Mouse (Mus musculus) liver, embryonic 13.5 days (tissue): ENCODE data around the gene AI481877. TPM values are rescaled to one million over a fixed set of nuclear protein-coding genes. Genes with fewer than 3 reads are reported as not detected.

Experiments used
- ATAC-seq: fragments of 200-750 bp; cut with Nextera tagmentation; 2 replicates; pipeline ENCODE4 v1.8.0; 2017; ENCODE audit warnings: low read depth, mild to moderate bottlenecking, moderate number of reproducible peaks, moderate library complexity
- DNase-seq: peaks from one replicate; pipeline ENCODE4 v3.0.0; 2022
- H3K27ac ChIP-seq: fragments of 300-500 bp; sonication (generic); 2 replicates; pipeline ENCODE4 v1.5.1; 2015; ENCODE audit warnings: moderate library complexity, mild to moderate bottlenecking, inconsistent platforms
- H3K27me3 ChIP-seq: fragments of 300-500 bp; sonication (generic); 2 replicates; pipeline ENCODE4 v1.6.1; 2015; ENCODE audit warnings: mild to moderate bottlenecking, inconsistent platforms
- H3K36me3 ChIP-seq: fragments of 300-500 bp; sonication (generic); 2 replicates; pipeline ENCODE4 v1.6.1; 2015; ENCODE audit warnings: mild to moderate bottlenecking, inconsistent platforms
- H3K4me1 ChIP-seq: fragments of 300-500 bp; sonication (generic); replicated peaks from 2 replicates; pipeline ENCODE4 v1.6.1; 2015; ENCODE audit warnings: inconsistent platforms
- H3K4me2 ChIP-seq: fragments of 300-500 bp; sonication (generic); 2 replicates; pipeline ENCODE4 v1.6.1; 2015; ENCODE audit warnings: inconsistent platforms, mild to moderate bottlenecking, moderate library complexity
- H3K4me3 ChIP-seq: fragments of 300-500 bp; sonication (generic); replicated peaks from 2 replicates; pipeline ENCODE4 v1.5.1; 2015; ENCODE audit warnings: mild to moderate bottlenecking, inconsistent platforms
- H3K9ac ChIP-seq: fragments of 300-500 bp; sonication (generic); 2 replicates; pipeline ENCODE4 v1.6.1; 2015; ENCODE audit warnings: mild to moderate bottlenecking, inconsistent platforms
- H3K9me3 ChIP-seq: fragments of 300-500 bp; sonication (generic); replicated peaks from 2 replicates; pipeline ENCODE4 v1.6.1; 2016; ENCODE audit warnings: inconsistent platforms
- WGBS: fragments of 180-500 bp; shearing (Covaris S2); methylation state at CpG from one replicate; pipeline ENCODE4 v1.1.7; 2015; ENCODE audit not compliant: insufficient replicate concordance; 5-methylcytosine and 5-hydroxymethylcytosine counted together
- polyA plus RNA-seq: library from polyadenylated mRNA; unstranded; fragments of >200 nt; fragmentation: Nextera tagmentation; extraction: Ambion mirVana; gene quantifications from 2 replicates; pipeline ENCODE4 v1.2.1, GENCODE M21; 2015

Gene AI481877
- polyA plus RNA-seq, 1 experiment from 2014 or later = not detected

- WGBS = 79% methylated on average over 2 of the region's 2 CpGs
Measured at GRCm38 (mm10) chr4:59167251-59167847, 28.6 kb upstream of the AI481877 start.

GRCm38 (mm10) chr4:59164034-59164433 lies 25.3 kb upstream of the AI481877 start:
- H3K4me2 ChIP-seq = no peak overlapping the region
- DNase-seq (no peak), ATAC-seq (no peak)
- WGBS = 44% methylated on average over 2 of the region's 2 CpGs
- H3K36me3 ChIP-seq = no peaks in the 10 kb centered on the region
- H3K27me3 ChIP-seq = no peaks in the 10 kb centered on the region
- H3K9me3 ChIP-seq = no peaks in the 10 kb centered on the region
- no peak overlapping the region for H3K9ac ChIP-seq
- H3K4me1 ChIP-seq = peaks cover 27% of the 10 kb centered on the region
- H3K27ac ChIP-seq = no peak overlapping the region
- no peak overlapping the region for H3K4me3 ChIP-seq

More at GRCm38 (mm10) chr4:59167251-59167847, 28.6 kb upstream of the AI481877 start:
- Histone ChIP-seq H3K27me3 (no peaks in the 10 kb centered on the region), H3K36me3 (no peaks in the 10 kb centered on the region), H3K9me3 (no peaks in the 10 kb centered on the region), H3K27ac (no peak overlapping the region), H3K4me1 (peaks cover 13% of the 10 kb centered on the region), H3K4me2 (no peak overlapping the region), H3K4me3 (no peak overlapping the region), H3K9ac (no peak overlapping the region)
- DNase-seq = no peak
- ATAC-seq = no peak

GRCm38 (mm10) chr4:59160959-59161670 lies 22.3 kb upstream of the AI481877 start:
- no peaks in the 10 kb centered on the region for H3K9me3 ChIP-seq
- H3K27me3 ChIP-seq = no peaks in the 10 kb centered on the region
- no peak overlapping the region for H3K4me2 ChIP-seq
- H3K9ac ChIP-seq = no peak overlapping the region
- ATAC-seq = no peak
- DNase-seq = no peak
- no peak overlapping the region for H3K4me3 ChIP-seq
- no peak overlapping the region for H3K27ac ChIP-seq
- H3K4me1 ChIP-seq = peaks cover 46% of the 10 kb centered on the region
- no peaks in the 10 kb centered on the region for H3K36me3 ChIP-seq
- 56% methylated on average over 8 of the region's 8 CpGs for WGBS

- whole genome bisulfite sequencing = 66% methylated on average over 5 of the region's 5 CpGs
- H3K4me2 ChIP-seq = no peak overlapping the region
- H3K36me3 ChIP-seq = no peaks in the 10 kb centered on the region
- H3K27ac ChIP-seq = no peak overlapping the region
- no peak overlapping the region for H3K9ac ChIP-seq
- no peak overlapping the region for H3K4me3 ChIP-seq
- H3K9me3 ChIP-seq = no peaks in the 10 kb centered on the region
- DNase-seq (no peak), ATAC-seq (no peak)
- peaks cover 50% of the 10 kb centered on the region for H3K4me1 ChIP-seq
- no peaks in the 10 kb centered on the region for H3K27me3 ChIP-seq
Measured at GRCm38 (mm10) chr4:59160289-59160688, 21.5 kb upstream of the AI481877 start.

- Histone ChIP-seq H3K27me3 (no peaks in the 10 kb centered on the region), H3K4me3 (no peak overlapping the region), H3K4me2 (peak overlapping the region; percentile 26), H3K4me1 (peaks cover 58% of the 10 kb centered on the region), H3K9me3 (no peaks in the 10 kb centered on the region), H3K27ac (peak overlapping the region; percentile 70), H3K36me3 (no peaks in the 10 kb centered on the region), H3K9ac (no peak overlapping the region)
- no peak for DNase-seq
- WGBS = 26% methylated on average over 2 of the region's 2 CpGs
- peak; percentile 41; the same call in 1 of the 2 replicates for ATAC-seq
Measured at GRCm38 (mm10) chr4:59157654-59158053, 18.9 kb upstream of the AI481877 start.

GRCm38 (mm10) chr4:59156897-59157592 lies 18.3 kb upstream of the AI481877 start:
- WGBS = 10% methylated on average over 7 of the region's 7 CpGs
- DNase-seq = no peak

GRCm38 (mm10) chr4:59151953-59152352 lies 13.2 kb upstream of the AI481877 start:
- Histone ChIP-seq H3K9me3 (no peaks in the 10 kb centered on the region), H3K4me2 (no peak overlapping the region), H3K4me3 (no peak overlapping the region), H3K36me3 (no peaks in the 10 kb centered on the region), H3K9ac (no peak overlapping the region), H3K4me1 (peaks cover 40% of the 10 kb centered on the region), H3K27me3 (no peaks in the 10 kb centered on the region), H3K27ac (no peak overlapping the region)
- WGBS = 28% methylated on average over 1 of the region's 1 CpGs
- DNase-seq (no peak), ATAC-seq (no peak)

More at GRCm38 (mm10) chr4:59156897-59157592, 18.3 kb upstream of the AI481877 start:
- Histone ChIP-seq H3K36me3 (no peaks in the 10 kb centered on the region), H3K27ac (peak overlapping the region; percentile 70), H3K4me1 (peaks cover 54% of the 10 kb centered on the region), H3K9ac (no peak overlapping the region), H3K27me3 (no peaks in the 10 kb centered on the region), H3K9me3 (no peaks in the 10 kb centered on the region), H3K4me2 (peak overlapping the region; percentile 26), H3K4me3 (no peak overlapping the region)
- peak; percentile 83 for ATAC-seq

- Histone ChIP-seq H3K9me3 (no peaks in the 10 kb centered on the region), H3K4me2 (no peak overlapping the region), H3K27ac (no peak overlapping the region), H3K4me1 (peaks cover 33% of the 10 kb centered on the region), H3K27me3 (no peaks in the 10 kb centered on the region), H3K4me3 (no peak overlapping the region), H3K36me3 (no peaks in the 10 kb centered on the region), H3K9ac (no peak overlapping the region)
- DNase-seq = no peak
- ATAC-seq = no peak
- 10% methylated on average over 5 of the region's 5 CpGs for WGBS
Measured at GRCm38 (mm10) chr4:59150907-59151306, 12.1 kb upstream of the AI481877 start.

GRCm38 (mm10) chr4:59149043-59149442 lies 10.3 kb upstream of the AI481877 start:
- Histone ChIP-seq H3K9me3 (no peaks in the 10 kb centered on the region), H3K9ac (no peak overlapping the region), H3K4me1 (peaks cover 24% of the 10 kb centered on the region), H3K27me3 (no peaks in the 10 kb centered on the region), H3K4me3 (no peak overlapping the region), H3K36me3 (no peaks in the 10 kb centered on the region), H3K4me2 (no peak overlapping the region), H3K27ac (no peak overlapping the region)
- DNase-seq (no peak), ATAC-seq (no peak)
- 50% methylated on average over 5 of the region's 5 CpGs for WGBS

GRCm38 (mm10) chr4:59128935-59129334 lies 9.8 kb downstream of the AI481877 start:
- H3K36me3 ChIP-seq = no peaks in the 10 kb centered on the region
- H3K27ac ChIP-seq = no peak overlapping the region
- H3K27me3 ChIP-seq = no peaks in the 10 kb centered on the region
- H3K9me3 ChIP-seq = no peaks in the 10 kb centered on the region
- WGBS = 67% methylated on average over 4 of the region's 4 CpGs
- no peaks in the 10 kb centered on the region; the same call in 1 of the 2 replicates for H3K4me1 ChIP-seq
- no peak overlapping the region for H3K4me2 ChIP-seq
- H3K4me3 ChIP-seq = no peak overlapping the region
- no peak for DNase-seq
- ATAC-seq = no peak
- H3K9ac ChIP-seq = no peak overlapping the region

- no peak overlapping the region for H3K4me3 ChIP-seq
- no peak for ATAC-seq
- H3K27me3 ChIP-seq = no peaks in the 10 kb centered on the region
- WGBS = 73% methylated on average over 1 of the region's 1 CpGs
- H3K9me3 ChIP-seq = no peaks in the 10 kb centered on the region
- H3K9ac ChIP-seq = no peak overlapping the region
- no peak overlapping the region for H3K4me2 ChIP-seq
- no peaks in the 10 kb centered on the region; the same call in 1 of the 2 replicates for H3K4me1 ChIP-seq
- no peaks in the 10 kb centered on the region for H3K36me3 ChIP-seq
- DNase-seq = no peak
- no peak overlapping the region for H3K27ac ChIP-seq
Measured at GRCm38 (mm10) chr4:59125053-59125452, 13.7 kb downstream of the AI481877 start.
